Mouse (Mus musculus) lung, adult 2 months (tissue): Measurements from ENCODE around the gene Pfkfb3.

Source experiments
- CTCF ChIP-seq: fragments of 200-500 bp; IDR thresholded peaks from 2 replicates; pipeline ENCODE4 v1.5.1; 2011; ENCODE audit warnings: mild to moderate bottlenecking, low read length, control low read depth; ENCODE audit not compliant: insufficient read depth
- POLR2A ChIP-seq: fragments of 200-500 bp; IDR thresholded peaks from 2 replicates; pipeline ENCODE4 v1.6.1; 2011; ENCODE audit warnings: low read depth, mild to moderate bottlenecking, control low read depth, low read length, borderline replicate concordance; ENCODE audit errors: extremely low read depth

- TF ChIP-seq POLR2A: no peak
- no peak for TF ChIP-seq CTCF
These were observed 8.5 kb downstream of the Pfkfb3 start for GRCm38 (mm10) chr2:11545380-11545779.
